Mouse (Mus musculus) left cerebral cortex, adult 8-10 months (tissue): ENCODE results near the gene Kcnj4. TPM values are rescaled to one million over a fixed set of nuclear protein-coding genes. Genes with fewer than 3 reads are reported as not detected.
"Not testable (repeated sequence)": the region's sequence is repeated elsewhere in the genome, so short reads cannot be mapped to it uniquely, and the experiment has no call there.

Experiments used
- DNase-seq, 2 experiments: peaks; one replicate each; pipeline ENCODE4 v3.0.0; 2022; ENCODE audit warnings: low spot score in 2 of 2
- total RNA-seq, 4 experiments: library from RNA; stranded (reverse); gene quantifications; 2 replicates each; pipeline ENCODE4 v1.2.4; 2022

The Kcnj4 gene
- total RNA-seq, 4 experiments from 2014 or later = 188 to 236 (median 202) TPM

- not testable (repeated sequence) for DNase-seq
Measured at GRCm38 (mm10) chr15:79456104-79456503, 48.9 kb downstream of the Kcnj4 start.

- no peak for DNase-seq
Measured at GRCm38 (mm10) chr15:79455106-79455810, 49.8 kb downstream of the Kcnj4 start, which contains the start of gene Csnk1e. Csnk1e (minus strand) TSS chr15:79455566.

GRCm38 (mm10) chr15:79453831-79454230, 51.2 kb downstream of the Kcnj4 start:
- DNase-seq = no peak

GRCm38 (mm10) chr15:79448041-79448440, 57.0 kb downstream of the Kcnj4 start:
- no peak for DNase-seq

GRCm38 (mm10) chr15:79445786-79446654, 59.0 kb downstream of the Kcnj4 start:
- DNase-seq = no peak

GRCm38 (mm10) chr15:79443856-79444410, 61.1 kb downstream of the Kcnj4 start:
- no peak for DNase-seq

- DNase-seq = no peak
Measured at GRCm38 (mm10) chr15:79442961-79443518, 62.0 kb downstream of the Kcnj4 start.

GRCm38 (mm10) chr15:79442257-79442611, 62.8 kb downstream of the Kcnj4 start:
- no peak for DNase-seq

- DNase-seq = peak; percentile 67
Measured at GRCm38 (mm10) chr15:79441331-79442256, 63.4 kb downstream of the Kcnj4 start.

- no peak for DNase-seq
Measured at GRCm38 (mm10) chr15:79440651-79441330, 64.2 kb downstream of the Kcnj4 start.

GRCm38 (mm10) chr15:79440223-79440622, 64.8 kb downstream of the Kcnj4 start:
- DNase-seq = peak in 1 of 2 experiments; percentile 59

- no peak for DNase-seq
Measured at GRCm38 (mm10) chr15:79439386-79439785, 65.7 kb downstream of the Kcnj4 start.

GRCm38 (mm10) chr15:79438816-79439215, 66.2 kb downstream of the Kcnj4 start:
- DNase-seq = no peak

GRCm38 (mm10) chr15:79438209-79438810, 66.7 kb downstream of the Kcnj4 start:
- DNase-seq = no peak

- DNase-seq = no peak
Measured at GRCm38 (mm10) chr15:79437541-79438208, 67.4 kb downstream of the Kcnj4 start.

- DNase-seq = no peak
Measured at GRCm38 (mm10) chr15:79436481-79436921, 68.5 kb downstream of the Kcnj4 start.

- no peak for DNase-seq
Measured at GRCm38 (mm10) chr15:79435191-79435671, 69.8 kb downstream of the Kcnj4 start.
